Mouse (Mus musculus): ENCODE data around the gene Tmem217.

DNA sequence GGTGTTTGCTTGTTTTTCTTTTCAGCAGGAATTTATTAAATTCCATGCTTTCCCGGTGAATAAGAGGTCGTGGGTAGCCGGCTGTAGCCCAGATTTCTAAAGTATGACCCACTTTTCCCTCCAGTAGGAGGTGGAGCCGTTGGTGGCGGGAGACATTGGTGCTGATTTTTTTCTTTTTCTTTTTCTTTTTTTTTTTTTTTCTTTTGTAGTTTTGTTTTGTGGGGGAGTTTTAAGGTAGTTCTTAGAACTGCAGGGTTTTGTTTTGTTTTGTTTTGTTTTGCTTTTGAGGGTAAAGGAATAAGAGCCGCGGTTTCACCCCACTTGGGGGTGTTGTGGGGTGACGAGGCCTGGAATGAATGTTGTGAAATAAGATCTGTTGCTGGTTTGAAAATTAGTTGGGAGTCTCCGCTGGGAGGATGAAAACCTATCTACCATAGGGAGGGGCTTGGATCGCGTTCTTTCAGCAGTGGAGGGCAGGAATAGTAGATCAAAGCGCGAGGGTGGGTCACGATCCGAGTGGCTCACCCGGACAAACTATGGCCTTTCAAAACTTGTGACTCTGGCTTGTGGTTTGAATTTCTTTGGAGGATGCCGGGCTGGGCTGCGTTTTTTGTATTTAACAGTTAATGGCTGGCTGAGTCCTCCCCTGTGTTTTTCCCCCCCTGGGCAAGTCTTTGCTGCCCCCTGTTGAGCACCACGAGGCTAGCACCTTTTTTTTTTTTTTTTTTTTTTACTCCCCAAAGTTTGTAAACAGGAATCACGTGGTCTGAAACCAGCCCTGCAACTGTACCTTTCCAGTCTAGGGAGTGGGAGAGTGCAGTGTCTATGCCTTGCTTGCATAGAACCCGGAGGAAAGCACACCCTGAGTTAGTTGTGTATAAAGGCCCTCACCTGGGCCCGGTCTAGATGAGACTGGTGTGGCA is 59.7 kb downstream of the Tmem217 start:
- TF ChIP-seq ZC3H11A (IDR thresholded peaks at IDR 0.05; ENCODE audit: borderline replicate concordance, low read depth, low read length), result peak; percentile 52
- TF ChIP-seq MAFK (IDR thresholded peaks at IDR 0.05; ENCODE audit: insufficient read depth, low read depth, low read length), result peak; percentile 40; the same call in 1 of the 2 replicates
- TF ChIP-seq CHD2 (IDR thresholded peaks at IDR 0.05; ENCODE audit: low read depth, low read length), result no peak
- no peak for TF ChIP-seq HCFC1 (IDR thresholded peaks at IDR 0.05; ENCODE audit: borderline replicate concordance, insufficient read depth, low read length)
